Mouse (Mus musculus) cerebellum, postnatal 14 days (tissue): ENCODE data around the gene Naa16.

ENCODE experiments used
- DNase-seq, 2 experiments: peaks; one replicate each; pipeline ENCODE4 v3.0.0; 2021; ENCODE audit warnings: mixed read lengths in 2 of 2

Naa16 gene

GRCm38 (mm10) chr14:79330944-79331561, 59.5 kb downstream of the Naa16 start:
- DNase-seq = no peak

GRCm38 (mm10) chr14:79327033-79327432, 63.5 kb downstream of the Naa16 start:
- peak; percentile 66 to 69 for DNase-seq

GRCm38 (mm10) chr14:79324112-79324840, 66.3 kb downstream of the Naa16 start:
- peak; percentile 39 to 41 for DNase-seq

- no peak for DNase-seq
These were observed 68.7 kb downstream of the Naa16 start for GRCm38 (mm10) chr14:79321881-79322280.

- DNase-seq = peak; percentile 73
These were observed 69.4 kb downstream of the Naa16 start for GRCm38 (mm10) chr14:79321152-79321551.

- no peak for DNase-seq
These were observed 73.0 kb downstream of the Naa16 start for GRCm38 (mm10) chr14:79317602-79318001.

- DNase-seq = no peak
These were observed 74.7 kb downstream of the Naa16 start for GRCm38 (mm10) chr14:79315877-79316276.

GRCm38 (mm10) chr14:79314245-79315010, 76.2 kb downstream of the Naa16 start:
- no peak for DNase-seq

- no peak for DNase-seq
These were observed 77.0 kb downstream of the Naa16 start for GRCm38 (mm10) chr14:79313439-79314175.

- DNase-seq = no peak
These were observed 77.9 kb downstream of the Naa16 start for GRCm38 (mm10) chr14:79312719-79313118.

GRCm38 (mm10) chr14:79311918-79312454, 78.6 kb downstream of the Naa16 start:
- no peak for DNase-seq

- no peak for DNase-seq
These were observed 81.5 kb downstream of the Naa16 start for GRCm38 (mm10) chr14:79309115-79309514.

GRCm38 (mm10) chr14:79308364-79308763, 82.2 kb downstream of the Naa16 start:
- DNase-seq = peak; percentile 34 to 54

GRCm38 (mm10) chr14:79307908-79308307, 82.7 kb downstream of the Naa16 start:
- no peak for DNase-seq

GRCm38 (mm10) chr14:79307138-79307537, 83.4 kb downstream of the Naa16 start:
- DNase-seq = no peak

- DNase-seq = no peak
These were observed 85.6 kb downstream of the Naa16 start for GRCm38 (mm10) chr14:79304873-79305464.

- DNase-seq = no peak
These were observed 87.4 kb downstream of the Naa16 start for GRCm38 (mm10) chr14:79303150-79303549.

GRCm38 (mm10) chr14:79301466-79301875, 89.1 kb downstream of the Naa16 start, which contains the start of gene Rgcc:
Gene Rgcc (minus strand): TSS chr14:79301645.
- DNase-seq = peak; percentile 97

GRCm38 (mm10) chr14:79300641-79301350, 89.8 kb downstream of the Naa16 start:
- DNase-seq = peak; percentile 45 to 48

- no peak for DNase-seq
These were observed 90.8 kb downstream of the Naa16 start for GRCm38 (mm10) chr14:79299796-79300195.

- DNase-seq = no peak
These were observed 91.3 kb downstream of the Naa16 start for GRCm38 (mm10) chr14:79299230-79299629.
